Mouse (Mus musculus) ovary, adult 2 months (tissue): Measurements from ENCODE around the gene Cwc22. TPM values are rescaled to one million over a fixed set of nuclear protein-coding genes. Genes with fewer than 3 reads are reported as not detected.

Experiments
- polyA plus RNA-seq: library from polyadenylated mRNA; depleted of rRNA; stranded (reverse); fragments of >200 nt; gene quantifications from 2 replicates; pipeline ENCODE4 v1.2.3, GENCODE M21; 2012; rRNA removed

Gene Cwc22
- polyA plus RNA-seq: 2.3 and 3.2 TPM in 2 replicates

DNA sequence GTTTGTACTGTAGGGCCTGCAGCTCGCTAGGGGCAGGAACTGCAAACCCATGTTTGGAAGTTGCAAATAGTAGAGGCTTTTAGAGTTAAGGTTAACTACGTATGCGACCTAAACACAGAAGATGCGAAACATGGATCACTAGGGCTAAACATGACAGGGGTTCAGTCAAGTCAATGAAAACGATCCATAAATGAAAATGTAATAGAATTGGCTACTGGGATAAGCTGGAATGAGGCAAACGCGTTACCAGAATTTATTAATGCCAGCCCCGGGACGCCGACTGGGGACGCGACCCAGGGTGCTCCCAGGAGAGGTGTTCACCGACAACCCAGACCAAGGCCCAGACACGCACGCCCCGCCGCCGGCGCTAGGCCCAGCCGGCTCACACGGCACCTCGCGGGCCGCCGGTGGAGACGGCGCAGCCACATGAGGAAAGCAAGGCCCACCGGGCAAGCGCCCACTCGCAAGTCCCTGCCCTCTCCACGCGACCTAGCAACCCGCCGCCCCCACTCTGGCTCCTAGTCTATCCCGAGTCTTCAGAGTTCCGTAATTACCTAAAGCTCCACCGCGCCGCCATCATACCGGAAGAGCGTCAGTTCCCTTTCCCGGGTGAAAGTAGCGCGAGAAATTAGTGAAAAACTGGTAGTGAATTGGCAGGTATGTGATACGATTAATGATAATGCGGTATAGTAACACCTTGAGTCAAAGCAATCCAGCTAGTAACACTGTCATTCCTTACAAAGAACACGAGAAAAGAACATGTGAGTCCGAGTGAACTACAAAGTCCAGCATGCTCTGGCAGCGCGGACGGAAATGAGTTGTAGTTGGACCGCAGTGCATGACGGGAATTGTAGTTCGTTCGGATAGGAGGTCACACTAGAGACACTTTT lies at the start of gene Cwc22:
Cwc22 (minus strand) TSS at position 780 of the 890 bp plus-strand sequence.

Other genes starting within 250 kb of the Cwc22 start
- gene Zfp385b, start 126.7 kb downstream of the Cwc22 start, polyA plus RNA-seq: 22.3 and 36.2 TPM in 2 replicates